Mouse (Mus musculus) limb, embryonic 12.5 days (tissue): ENCODE results near the gene Ripor1. TPM values are rescaled to one million over a fixed set of nuclear protein-coding genes. Genes with fewer than 3 reads are reported as not detected.

Source experiments
- ATAC-seq: fragments of 200-750 bp; cut with Nextera tagmentation; 2 replicates; pipeline ENCODE4 v1.8.0; 2017; ENCODE audit warnings: low read depth, moderate TSS enrichment; ENCODE audit not compliant: insufficient number of reproducible peaks, insufficient read depth, low FRiP score, low TSS enrichment
- H3K27ac ChIP-seq: fragments of 300-500 bp; sonication (generic); 2 replicates; pipeline ENCODE4 v1.5.1; 2016; ENCODE audit warnings: mild to moderate bottlenecking, moderate library complexity
- H3K27me3 ChIP-seq: fragments of 300-500 bp; sonication (generic); 2 replicates; pipeline ENCODE4 v1.6.1; 2016; ENCODE audit warnings: mild to moderate bottlenecking, moderate library complexity
- H3K36me3 ChIP-seq: fragments of 300-500 bp; sonication (generic); 2 replicates; pipeline ENCODE4 v1.6.1; 2016; ENCODE audit warnings: mild to moderate bottlenecking, moderate library complexity
- H3K4me1 ChIP-seq: fragments of 300-500 bp; sonication (generic); replicated peaks from 2 replicates; pipeline ENCODE4 v1.6.1; 2016
- H3K4me2 ChIP-seq: fragments of 300-500 bp; sonication (generic); 2 replicates; pipeline ENCODE4 v1.6.1; 2016; ENCODE audit warnings: mild to moderate bottlenecking, moderate library complexity
- H3K4me3 ChIP-seq: fragments of 300-500 bp; sonication (generic); replicated peaks from 2 replicates; pipeline ENCODE4 v1.5.1; 2016; ENCODE audit warnings: mild to moderate bottlenecking
- H3K9ac ChIP-seq: fragments of 300-500 bp; sonication (generic); replicated peaks from 2 replicates; pipeline ENCODE4 v1.6.1; 2016; ENCODE audit warnings: mild to moderate bottlenecking, moderate library complexity
- H3K9me3 ChIP-seq: fragments of 300-500 bp; sonication (generic); 2 replicates; pipeline ENCODE4 v1.6.1; 2016; ENCODE audit warnings: mild to moderate bottlenecking, moderate library complexity
- WGBS: fragments of 180-500 bp; shearing (Covaris S2); methylation state at CpG from one replicate; pipeline ENCODE4 v1.1.7; 2016; 5-methylcytosine and 5-hydroxymethylcytosine counted together
- microRNA counts: library from miRNA; unstranded; fragments of <30 nt; microRNA quantifications from one replicate; lab custom pipeline; 2017
- microRNA-seq: library from miRNA; unstranded; fragments of <30 nt; microRNA quantifications from one replicate; pipeline ENCODE4, GENCODE M21; 2017
- polyA plus RNA-seq: library from polyadenylated mRNA; unstranded; fragments of >200 nt; fragmentation: Nextera tagmentation; extraction: Ambion mirVana; gene quantifications from 2 replicates; pipeline ENCODE4 v1.2.1, GENCODE M21; 2016

The Ripor1 gene
- polyA plus RNA-seq, 1 experiment from 2014 or later: 11.3 TPM

DNA sequence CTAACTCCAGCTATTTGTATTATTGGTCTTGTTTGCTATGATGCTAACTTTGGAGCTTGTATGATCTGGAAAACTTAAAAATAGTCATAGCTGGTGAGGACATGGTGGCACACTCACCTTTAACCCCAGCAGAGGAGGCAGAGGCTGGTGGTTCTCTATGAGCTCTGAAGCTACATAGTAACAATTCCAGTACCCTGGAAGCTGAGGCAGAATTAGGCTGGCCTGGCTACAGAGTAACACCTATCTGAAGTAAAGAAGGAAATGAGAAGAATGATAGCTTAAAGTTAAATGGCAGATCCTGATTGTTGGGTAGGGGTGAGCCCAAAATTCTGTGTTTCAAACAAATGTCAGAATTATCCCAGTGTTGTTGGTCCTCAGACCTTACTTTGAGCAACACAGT, 52.6 kb downstream of the Ripor1 start:
- no peak overlapping the region for H3K4me2 ChIP-seq
- no peak for ATAC-seq
- peaks cover 43% of the 10 kb centered on the region for H3K36me3 ChIP-seq
- no peak overlapping the region for H3K27ac ChIP-seq
- no peak overlapping the region for H3K4me3 ChIP-seq
- H3K9me3 ChIP-seq: no peaks in the 10 kb centered on the region
- no peaks in the 10 kb centered on the region for H3K27me3 ChIP-seq
- H3K9ac ChIP-seq: no peak overlapping the region
- no peaks in the 10 kb centered on the region for H3K4me1 ChIP-seq

DNA sequence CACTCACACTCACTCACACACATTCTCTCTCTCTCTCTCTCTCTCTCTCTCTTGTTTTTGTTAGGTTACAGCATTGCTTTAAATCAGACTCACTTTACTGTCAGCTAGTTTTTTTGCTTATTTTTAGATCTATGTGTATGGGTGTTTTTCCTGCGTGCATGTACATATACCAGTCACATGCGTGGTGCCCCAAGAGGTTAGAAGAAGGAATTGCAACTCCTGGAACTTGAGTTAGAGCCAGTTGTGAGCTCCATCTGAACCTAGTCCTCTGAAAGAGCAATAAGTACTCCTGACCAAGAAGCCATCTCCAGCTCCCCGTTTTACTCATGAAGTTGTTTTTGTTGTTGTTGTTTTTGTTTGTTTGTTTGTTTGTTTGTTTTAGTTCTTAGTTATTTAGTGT, 56.1 kb downstream of the Ripor1 start:
- no peaks in the 10 kb centered on the region for H3K9me3 ChIP-seq

More for the DNA sequence above, 56.1 kb downstream of the Ripor1 start:
- Histone ChIP-seq H3K9ac (no peak overlapping the region), H3K27me3 (no peaks in the 10 kb centered on the region), H3K4me3 (no peak overlapping the region), H3K27ac (no peak overlapping the region), H3K36me3 (peaks cover 41% of the 10 kb centered on the region), H3K4me2 (no peak overlapping the region), H3K4me1 (no peaks in the 10 kb centered on the region)
- WGBS: 87% methylated on average over 3 of the region's 3 CpGs
- ATAC-seq: no peak

MicroRNAs within 50 kb of the gene (microRNA counts, 519-probe panel; counts per million panel counts)
- 4,403 counts per million, percentile 33 among the panel's probes with 10 or more counts for microRNA mmu-miR-1966 (lab: Ali Mortazavi, UCI)

Small RNA genes within 50 kb of the gene (microRNA-seq; reads per million reads assigned to microRNA genes)
- not detected for gene Mir1966

Other genes with a start within 250 kb of the Ripor1 start
- 0.72 and 0.80 TPM in 2 replicates for gene Plekhg4, start 232.0 kb upstream of the Ripor1 start, polyA plus RNA-seq
- gene Kctd19, start 191.8 kb upstream of the Ripor1 start, polyA plus RNA-seq: not detected in 2 replicates
- gene Lrrc36, start 191.7 kb upstream of the Ripor1 start, polyA plus RNA-seq: 0.12 and 0.39 TPM in 2 replicates
- gene Tppp3, start 133.7 kb upstream of the Ripor1 start, polyA plus RNA-seq: 25.3 and 28.9 TPM in 2 replicates
- 34.8 and 36.9 TPM in 2 replicates for gene Zdhhc1, start 108.4 kb upstream of the Ripor1 start, polyA plus RNA-seq
- 28.2 and 30.6 TPM in 2 replicates for gene Hsd11b2, start 86.5 kb upstream of the Ripor1 start, polyA plus RNA-seq
- 60.5 and 61.5 TPM in 2 replicates for gene Atp6v0d1, start 39.2 kb upstream of the Ripor1 start, polyA plus RNA-seq
- 149 and 160 TPM in 2 replicates for gene Ctcf, start 31.3 kb downstream of the Ripor1 start, polyA plus RNA-seq
- 0.97 and 1.4 TPM in 2 replicates for gene Agrp, start 32.1 kb downstream of the Ripor1 start, polyA plus RNA-seq
- gene Carmil2, start 81.0 kb downstream of the Ripor1 start, polyA plus RNA-seq: 0.58 and 0.59 TPM in 2 replicates
- 75.3 and 76.7 TPM in 2 replicates for gene Acd, start 95.8 kb downstream of the Ripor1 start, polyA plus RNA-seq
- gene Pard6a, start 95.9 kb downstream of the Ripor1 start, polyA plus RNA-seq: 14.6 and 16.1 TPM in 2 replicates
- gene 4933405L10Rik, start 102.4 kb downstream of the Ripor1 start, polyA plus RNA-seq: 0.25 TPM in 1 of 2 replicates, not detected in the other
- 34.9 and 35.9 TPM in 2 replicates for gene Enkd1, start 103.0 kb downstream of the Ripor1 start, polyA plus RNA-seq
- 29.0 and 30.2 TPM in 2 replicates for gene Gfod2, start 153.4 kb downstream of the Ripor1 start, polyA plus RNA-seq
- 14.9 and 17.2 TPM in 2 replicates for gene Ranbp10, start 222.1 kb downstream of the Ripor1 start, polyA plus RNA-seq
- 0.17 and 0.56 TPM in 2 replicates for gene Tsnaxip1, start 222.5 kb downstream of the Ripor1 start, polyA plus RNA-seq
- 55.3 and 59.2 TPM in 2 replicates for gene Cenpt, start 248.0 kb downstream of the Ripor1 start, polyA plus RNA-seq
- gene Thap11, start 249.9 kb downstream of the Ripor1 start, polyA plus RNA-seq: 85.6 and 96.3 TPM in 2 replicates